Mouse (Mus musculus) bone marrow, adult 2 months (tissue): Measurements from ENCODE around the gene Nav2.

Experiments
- CTCF ChIP-seq: fragments of 200-500 bp; IDR thresholded peaks from 2 replicates; pipeline ENCODE4 v1.5.1; 2011; ENCODE audit warnings: low read length, control low read depth; ENCODE audit not compliant: control insufficient read depth, insufficient read depth
- POLR2A ChIP-seq: fragments of 200-500 bp; IDR thresholded peaks from 2 replicates; pipeline ENCODE4 v1.6.1; 2011; ENCODE audit warnings: low read depth, mild to moderate bottlenecking, control low read depth, low read length, borderline replicate concordance; ENCODE audit not compliant: control insufficient read depth

DNA sequence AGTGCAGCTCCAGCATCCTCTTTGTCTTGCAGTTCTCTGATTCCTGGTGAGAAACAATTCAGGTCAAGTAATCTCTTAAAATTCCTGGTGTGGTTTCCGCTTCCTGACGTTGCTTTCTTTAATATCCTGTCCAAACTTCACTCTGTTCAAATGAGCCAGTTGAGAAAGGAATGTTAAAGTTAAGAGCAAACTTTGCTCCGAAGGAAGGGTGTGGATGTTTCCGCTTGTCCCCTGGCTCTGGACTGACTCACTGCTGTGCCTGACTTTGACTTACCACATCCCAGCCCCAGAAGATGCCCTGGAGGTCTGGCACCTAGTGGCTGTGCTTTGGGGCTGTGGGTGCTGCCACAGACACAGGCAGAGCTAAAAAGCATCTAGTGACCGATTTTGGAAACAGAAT lies 8.9 kb downstream of the Nav2 start:
- TF ChIP-seq CTCF = no peak
- TF ChIP-seq POLR2A = no peak
